ENCODE assay signal across 14 mouse cellular contexts in genomic region chr2:166261065-166261464, GRCm38 (mm10).
DNase-seq lines count a peak whose midpoint lies in the region; ATAC-seq and TF ChIP-seq lines count a peak whose summit lies in the region.
"Had no signal": no experiment of that assay in that cellular context is flagged by ENCODE, and none has a peak within 500 bp of the region (broad histone marks: within the 10 kb centered on the region; RNA-seq: fewer than 3 reads in every experiment).

No protein-coding gene starts in this region.

- TF ChIP-seq CTCF in left cerebral cortex, adult 2 months (IDR thresholded peaks at IDR 0.05) = no peak

- DNase-seq in left cerebral cortex, adult 2 months (ENCODE audit: extremely low spot score in 1 of 2, low spot score in 2 of 2) = no peak
- DNase-seq in left cerebral cortex, postnatal 10 days (ENCODE audit: extremely low spot score in 1 of 2, low spot score in 2 of 2) = no peak
- peak; percentile 60 for DNase-seq in brain, adult 2 months (ENCODE audit: low read depth, low spot score)
- DNase-seq in limb, embryonic 10.5 days (ENCODE audit: low spot score) = no peak
- no peak for DNase-seq in B cell, adult 2 months
- no peak for DNase-seq in kidney, adult 8-10 months
- DNase-seq: cerebellum, adult 11 months; cerebellum, postnatal 36 days had no signal

- H3K4me2 ChIP-seq in forebrain, embryonic 13.5 days = no peak overlapping the region
- no peak overlapping the region for H3K4me2 ChIP-seq in forebrain, embryonic 12.5 days
- H3K4me2 ChIP-seq: embryonic facial prominence, embryonic 15.5 days; limb, embryonic 12.5 days had no signal

- no peak overlapping the region for H3K4me3 ChIP-seq in forebrain, embryonic 13.5 days
- H3K4me3 ChIP-seq in forebrain, embryonic 12.5 days (replicated peaks) = no peak overlapping the region
- no peak overlapping the region for H3K4me3 ChIP-seq in left cerebral cortex, adult 2 months
- H3K4me3 ChIP-seq in limb, embryonic 10.5 days = no peak overlapping the region
- H3K4me3 ChIP-seq: embryonic facial prominence, embryonic 15.5 days; limb, embryonic 12.5 days had no signal

- intact Hi-C loops in left cerebral cortex, adult 2 months (cut with DNase I) = no loop called here
- intact Hi-C loops in left cerebral cortex, postnatal 10 days (cut with DNase I) = loop anchor here (5.0 kb wide), 1 partner anchor 99 kb away; no protein-coding TSS in a partner anchor

- H3K27ac ChIP-seq in forebrain, embryonic 13.5 days = peak overlapping the region; percentile 25; the same call in 1 of the 2 replicates
- H3K27ac ChIP-seq in forebrain, embryonic 12.5 days = no peak overlapping the region
- peak overlapping the region; percentile 21; the same call in 1 of the 2 replicates for H3K27ac ChIP-seq in left cerebral cortex, adult 2 months
- peak overlapping the region; percentile 32; the same call in 1 of the 2 replicates for H3K27ac ChIP-seq in limb, embryonic 10.5 days
- H3K27ac ChIP-seq: embryonic facial prominence, embryonic 15.5 days had no signal

- H3K9me3 ChIP-seq in forebrain, embryonic 13.5 days (replicated peaks) = no peaks in the 10 kb centered on the region; the same call in 1 of the 2 replicates
- no peaks in the 10 kb centered on the region for H3K9me3 ChIP-seq in forebrain, embryonic 12.5 days
- H3K9me3 ChIP-seq in limb, embryonic 10.5 days (replicated peaks) = no peaks in the 10 kb centered on the region
- H3K9me3 ChIP-seq: embryonic facial prominence, embryonic 15.5 days; limb, embryonic 12.5 days had no signal

- 0 out of 2 replicates have a peak, but pooled peaks cover 3% of the 10 kb centered on the region for H3K27me3 ChIP-seq in forebrain, embryonic 13.5 days
- H3K27me3 ChIP-seq in forebrain, embryonic 12.5 days = 0 out of 2 replicates have a peak, but pooled peaks cover 11% of the 10 kb centered on the region
- no peaks in the 10 kb centered on the region for H3K27me3 ChIP-seq in limb, embryonic 10.5 days (ENCODE audit: low read depth, poor library complexity, severe bottlenecking)
- H3K27me3 ChIP-seq: embryonic facial prominence, embryonic 15.5 days; limb, embryonic 12.5 days had no signal

- WGBS in forebrain, embryonic 13.5 days = 54% methylated on average over 7 of the region's 7 CpGs
- 63% methylated on average over 7 of the region's 7 CpGs for WGBS in forebrain, embryonic 12.5 days
- WGBS in limb, embryonic 10.5 days = 75% methylated on average over 7 of the region's 7 CpGs

- no peak for ATAC-seq in forebrain, embryonic 13.5 days
- no peak for ATAC-seq in forebrain, embryonic 12.5 days (ENCODE audit: low FRiP score)
- ATAC-seq: intestine, embryonic 16.5 days had no signal

- no peak overlapping the region for H3K9ac ChIP-seq in forebrain, embryonic 13.5 days
- no peak overlapping the region for H3K9ac ChIP-seq in forebrain, embryonic 12.5 days
- H3K9ac ChIP-seq: embryonic facial prominence, embryonic 15.5 days; limb, embryonic 12.5 days; liver, postnatal 0 days had no signal

- H3K4me1 ChIP-seq in forebrain, embryonic 13.5 days = peaks cover 24% of the 10 kb centered on the region
- H3K4me1 ChIP-seq in forebrain, embryonic 12.5 days = peaks cover 40% of the 10 kb centered on the region
- peaks cover 61% of the 10 kb centered on the region for H3K4me1 ChIP-seq in limb, embryonic 10.5 days

- H3K36me3 ChIP-seq in forebrain, embryonic 13.5 days (ENCODE audit: poor library complexity, severe bottlenecking) = no peaks in the 10 kb centered on the region
- no peaks in the 10 kb centered on the region for H3K36me3 ChIP-seq in forebrain, embryonic 12.5 days (replicated peaks)
- H3K36me3 ChIP-seq in limb, embryonic 10.5 days = no peaks in the 10 kb centered on the region
- H3K36me3 ChIP-seq: embryonic facial prominence, embryonic 15.5 days; limb, embryonic 12.5 days had no signal
